Mouse (Mus musculus) C2C12 (cell line): ENCODE measurements around the gene Mthfsd.

Experiments used
- CEBPB ChIP-seq: IDR thresholded peaks from one replicate; pipeline ENCODE4 v1.6.1; 2011; ENCODE audit warnings: low read depth, mild to moderate bottlenecking, control low read depth, moderate library complexity
- CTCF ChIP-seq: IDR thresholded peaks from one replicate; pipeline ENCODE4 v1.5.1; 2011; ENCODE audit not compliant: control insufficient read depth, insufficient read depth, insufficient read length
- MYOG ChIP-seq: IDR thresholded peaks from one replicate; pipeline ENCODE4 v1.6.1; 2011; ENCODE audit not compliant: control insufficient read depth, insufficient read length; ENCODE audit errors: extremely low read depth

DNA sequence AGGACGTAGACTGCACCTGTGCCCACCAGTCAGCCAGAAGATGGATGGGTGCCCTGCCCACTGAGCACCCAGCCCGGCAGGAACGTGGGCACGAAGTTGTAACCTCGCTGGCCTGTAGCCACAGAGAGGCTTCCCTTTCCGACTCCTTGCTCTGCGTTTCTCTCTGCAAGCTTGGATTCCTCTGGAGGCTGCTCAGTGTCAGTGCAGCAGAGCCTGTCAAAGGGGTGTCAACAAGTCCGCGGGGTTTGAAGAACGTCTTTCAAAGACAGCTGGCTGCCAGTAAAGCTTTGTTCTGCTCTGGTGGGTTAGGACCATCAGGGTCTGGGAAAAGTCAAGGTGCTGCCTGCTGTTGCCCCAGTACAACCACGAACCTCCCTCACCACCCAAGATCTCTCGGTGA is 36.7 kb downstream of the Mthfsd start:
- no peak for TF ChIP-seq CTCF
- TF ChIP-seq CEBPB = no peak
- TF ChIP-seq MYOG = no peak
